Mouse (Mus musculus): Measurements from ENCODE around the gene Pou3f1.

DNA sequence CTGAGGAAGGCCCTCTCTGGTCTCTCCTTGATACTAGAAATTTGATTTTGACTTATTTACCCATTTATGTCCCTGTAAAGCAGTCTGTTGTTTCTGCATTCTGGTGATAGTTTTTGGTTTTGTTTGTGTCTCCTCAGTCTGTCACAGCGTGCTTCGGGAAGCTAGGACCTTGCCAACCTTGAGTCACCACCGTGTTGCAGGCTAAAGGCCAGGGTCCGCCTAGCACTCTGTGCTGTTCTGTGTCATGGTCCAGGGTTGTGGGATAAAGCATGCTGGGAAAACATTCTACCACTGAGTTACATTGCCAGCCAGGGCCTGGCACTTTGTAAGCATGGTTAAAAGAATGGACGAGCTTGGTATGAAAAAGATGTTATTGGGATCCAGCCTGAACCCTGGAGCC is 34.0 kb upstream of the Pou3f1 start:
- TF ChIP-seq CTCF (IDR thresholded peaks at IDR 0.05) (no peak), POLR2A (IDR thresholded peaks at IDR 0.05; ENCODE audit: insufficient read depth, low read depth, low read length) (no peak), EP300 (IDR thresholded peaks at IDR 0.05; ENCODE audit: insufficient read depth, low read depth, low read length) (no peak)
